Comparison of ENCODE assay signal across 13 mouse cellular contexts in the genomic region with DNA sequence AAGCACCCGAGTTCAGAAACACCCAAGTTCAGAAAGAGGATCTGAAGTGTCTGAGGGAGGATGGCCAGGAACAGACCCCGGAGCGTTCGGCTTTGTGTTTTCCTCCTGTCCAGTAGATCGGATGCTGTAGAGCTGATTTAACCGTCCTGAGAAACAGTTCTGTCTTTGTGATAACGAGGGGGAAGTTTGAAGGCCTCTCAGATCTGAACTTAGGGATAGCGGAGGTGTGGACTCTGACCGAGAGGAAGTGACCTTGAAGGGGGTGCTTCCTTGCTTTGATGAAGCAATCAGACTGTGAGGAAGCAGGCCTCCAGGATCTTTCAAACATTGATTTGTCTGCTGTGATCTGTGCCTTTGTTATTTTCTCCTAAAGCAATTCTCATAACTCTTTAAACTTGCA. TPM values are rescaled to one million over a fixed set of nuclear protein-coding genes. Genes with fewer than 3 reads are reported as not detected.
A peak's percentile ranks its signal among the peaks of the same experiment; 100 is the strongest.
DNase-seq lines count a peak whose midpoint lies in the region; ATAC-seq and TF ChIP-seq lines count a peak whose summit lies in the region.
"Had no signal": no experiment of that assay in that cellular context is flagged by ENCODE, and none has a peak within 500 bp of the region (broad histone marks: within the 10 kb centered on the region; RNA-seq: fewer than 3 reads in every experiment).

No protein-coding gene starts in this region.

- no peak for TF ChIP-seq EP300 in heart, postnatal 0 days (IDR thresholded peaks at IDR 0.05; ENCODE audit: low read depth)

- H3K36me3 ChIP-seq in heart, postnatal 0 days (replicated peaks; ENCODE audit: control insufficient read depth, insufficient read depth, low read length): no peaks in the 10 kb centered on the region
- H3K36me3 ChIP-seq in lung, embryonic 16.5 days (ENCODE audit: control insufficient read depth, insufficient read depth, low read length): no peaks in the 10 kb centered on the region
- no peaks in the 10 kb centered on the region for H3K36me3 ChIP-seq in intestine, embryonic 15.5 days
- no peaks in the 10 kb centered on the region for H3K36me3 ChIP-seq in forebrain, embryonic 14.5 days (ENCODE audit: control insufficient read depth, insufficient read depth, low read length)
- H3K36me3 ChIP-seq: limb, embryonic 10.5 days had no signal

- no peaks in the 10 kb centered on the region for H3K9me3 ChIP-seq in heart, postnatal 0 days (replicated peaks; ENCODE audit: control insufficient read depth, low read length)
- H3K9me3 ChIP-seq in lung, embryonic 16.5 days (ENCODE audit: control insufficient read depth, low read length): no peaks in the 10 kb centered on the region
- H3K9me3 ChIP-seq in intestine, embryonic 15.5 days: no peaks in the 10 kb centered on the region
- no peaks in the 10 kb centered on the region for H3K9me3 ChIP-seq in forebrain, embryonic 14.5 days (replicated peaks; ENCODE audit: control insufficient read depth, low read length)
- H3K9me3 ChIP-seq: limb, embryonic 10.5 days had no signal

- peaks cover 7% of the 10 kb centered on the region; the same call in 1 of the 2 replicates for H3K4me1 ChIP-seq in heart, postnatal 0 days (ENCODE audit: control insufficient read depth, insufficient read depth)
- peaks cover 20% of the 10 kb centered on the region for H3K4me1 ChIP-seq in lung, embryonic 16.5 days (replicated peaks; ENCODE audit: control insufficient read depth, insufficient read depth, low read length)
- peaks cover 15% of the 10 kb centered on the region for H3K4me1 ChIP-seq in intestine, embryonic 15.5 days (replicated peaks)
- peaks cover 4% of the 10 kb centered on the region; the same call in 1 of the 2 replicates for H3K4me1 ChIP-seq in forebrain, embryonic 14.5 days (ENCODE audit: control insufficient read depth, insufficient read depth, low read length)

- peak overlapping the region; percentile 88; the same call in 1 of the 2 replicates for H3K27ac ChIP-seq in heart, postnatal 0 days (ENCODE audit: low read depth)
- H3K27ac ChIP-seq in lung, embryonic 16.5 days (ENCODE audit: low read length): peak overlapping the region; percentile 24
- peak overlapping the region; percentile 15; the same call in 1 of the 2 replicates for H3K27ac ChIP-seq in intestine, embryonic 15.5 days
- no peak overlapping the region for H3K27ac ChIP-seq in forebrain, embryonic 14.5 days (ENCODE audit: low read depth, low read length)
- H3K27ac ChIP-seq: limb, embryonic 10.5 days had no signal

- DNase-seq in heart, postnatal 0 days (ENCODE audit: low spot score): no peak
- DNase-seq in heart, postnatal 25 days (ENCODE audit: low spot score): no peak
- no peak for DNase-seq in lung, postnatal 25 days (ENCODE audit: low spot score)
- DNase-seq in left cerebral cortex, adult 8-10 months (ENCODE audit: low spot score in 2 of 2): no peak
- no peak for DNase-seq in forebrain, embryonic 14.5 days (ENCODE audit: low spot score)
- DNase-seq: cerebellum, adult 11-12 months; layer of hippocampus, adult 9-11 months; thymus, adult 18-20 months had no signal

- no peak for TF ChIP-seq CTCF in heart, postnatal 0 days (IDR thresholded peaks at IDR 0.05; ENCODE audit: low read depth)

- no peak overlapping the region for H3K4me3 ChIP-seq in heart, postnatal 0 days (ENCODE audit: low read depth, low read length)
- H3K4me3 ChIP-seq in lung, embryonic 16.5 days (ENCODE audit: low read length): no peak overlapping the region
- H3K4me3 ChIP-seq in intestine, embryonic 15.5 days (replicated peaks): no peak overlapping the region
- no peak overlapping the region for H3K4me3 ChIP-seq in forebrain, embryonic 14.5 days (ENCODE audit: low read depth, low read length)
- H3K4me3 ChIP-seq: limb, embryonic 10.5 days; megakaryocyte, embryonic 14.5 days had no signal

- intact Hi-C loops in heart, postnatal 25 days (cut with DNase I): loop anchor here (5.0 kb wide), 1 partner anchor 44 kb away; no protein-coding TSS in a partner anchor

- 28% methylated on average over 9 of the region's 9 CpGs for WGBS in heart, postnatal 0 days
- WGBS in lung, embryonic 16.5 days: 25% methylated on average over 9 of the region's 9 CpGs
- 28% methylated on average over 9 of the region's 9 CpGs for WGBS in intestine, embryonic 15.5 days
- WGBS in forebrain, embryonic 14.5 days: 62% methylated on average over 9 of the region's 9 CpGs

- no peak overlapping the region for H3K9ac ChIP-seq in heart, postnatal 0 days (replicated peaks; ENCODE audit: low read depth, low read length)
- H3K9ac ChIP-seq in lung, embryonic 16.5 days (ENCODE audit: low read length): no peak overlapping the region
- no peak overlapping the region for H3K9ac ChIP-seq in intestine, embryonic 15.5 days
- no peak overlapping the region for H3K9ac ChIP-seq in forebrain, embryonic 14.5 days (ENCODE audit: low read length)

- no peaks in the 10 kb centered on the region for H3K27me3 ChIP-seq in heart, postnatal 0 days (ENCODE audit: control insufficient read depth, insufficient read depth, low read length)
- no peaks in the 10 kb centered on the region for H3K27me3 ChIP-seq in lung, embryonic 16.5 days (ENCODE audit: control insufficient read depth, insufficient read depth, low read depth, low read length)
- no peaks in the 10 kb centered on the region for H3K27me3 ChIP-seq in intestine, embryonic 15.5 days (replicated peaks)
- no peaks in the 10 kb centered on the region for H3K27me3 ChIP-seq in forebrain, embryonic 14.5 days (replicated peaks; ENCODE audit: control insufficient read depth, insufficient read depth, low read length)

- no peak for ATAC-seq in heart, postnatal 0 days (ENCODE audit: insufficient read depth, low read depth)
- ATAC-seq in lung, embryonic 16.5 days (ENCODE audit: low read depth): peak; percentile 50
- ATAC-seq in intestine, embryonic 15.5 days: peak; percentile 57
- ATAC-seq in megakaryocyte, adult 5-6 weeks (ENCODE audit: poor library complexity, severe bottlenecking): peak; percentile 56
- no peak for ATAC-seq in forebrain, embryonic 14.5 days

- peak overlapping the region; percentile 81 for H3K4me2 ChIP-seq in heart, postnatal 0 days (ENCODE audit: low read depth, low read length)
- H3K4me2 ChIP-seq in lung, embryonic 16.5 days (ENCODE audit: low read depth, low read length): peak overlapping the region; percentile 96; the same call in 1 of the 2 replicates
- H3K4me2 ChIP-seq in intestine, embryonic 15.5 days (replicated peaks): peak overlapping the region; percentile 25
- H3K4me2 ChIP-seq in forebrain, embryonic 14.5 days (ENCODE audit: low read length): no peak overlapping the region

RNA-seq across cellular contexts. Expression of a gene that starts 44.8 kb away (rescaled TPM):
- total RNA-seq in heart, postnatal 0 days (2014; rRNA removed; ENCODE audit: low replicate concordance): 16.8 and 23.1 TPM in 2 replicates
- polyA plus RNA-seq in heart, postnatal 0 days (2015; fragmentation: Nextera tagmentation; extraction: Ambion mirVana): 11.5 and 11.9 TPM in 2 replicates
- 10 to 100 TPM; 39.5 to 44.0 TPM for total RNA-seq in heart, postnatal 25 days (2021)
- polyA plus RNA-seq in lung, embryonic 16.5 days (2015; fragmentation: Nextera tagmentation; extraction: Ambion mirVana): 1.0 and 1.5 TPM in 2 replicates
- polyA plus RNA-seq in intestine, embryonic 15.5 days (2015; fragmentation: Nextera tagmentation; extraction: Ambion mirVana): 4.8 and 5.3 TPM in 2 replicates
- not detected in 2 replicates for total RNA-seq in megakaryocyte, adult 5-6 weeks (2015)
- not detected in 2 replicates for total RNA-seq in megakaryocyte, adult 5-6 weeks (2017)
- 10 to 100 TPM; 24.8 to 36.8 (median 31.5) TPM for total RNA-seq in left cerebral cortex, adult 8-10 months (2022)
- polyA plus RNA-seq in forebrain, embryonic 14.5 days (2014; fragmentation: Nextera tagmentation; extraction: Ambion mirVana): 9.8 and 10.0 TPM in 2 replicates

Comparison
In these comparisons a context has a peak if more than half of its experiments do, and no peak if none do; other contexts are left out.
1. ATAC-seq: peak in lung, embryonic 16.5 days (single experiment), intestine, embryonic 15.5 days (single experiment) and megakaryocyte, adult 5-6 weeks (single experiment); none in heart, postnatal 0 days (single experiment) and forebrain, embryonic 14.5 days (single experiment).
2. RNA of a gene that starts 44.8 kb away (total RNA-seq): 39.5 to 44.0 TPM in heart, postnatal 25 days, 24.8 to 36.8 TPM in left cerebral cortex, adult 8-10 months and 16.8 to 23.1 TPM in heart, postnatal 0 days; not detected in megakaryocyte, adult 5-6 weeks; every median in the first group is over 10 times any median in the second.